Mouse (Mus musculus) megakaryocyte-erythroid progenitor cell, adult 5 weeks (primary cell): ENCODE results near the gene Dhx36. TPM values are rescaled to one million over a fixed set of nuclear protein-coding genes. Genes with fewer than 3 reads are reported as not detected.

Experiments
- polyA plus RNA-seq: library from polyadenylated mRNA; stranded (reverse); fragments of >175 nt; gene quantifications from 2 replicates; pipeline ENCODE4 v1.2.3, GENCODE M21; 2012

The Dhx36 gene
- polyA plus RNA-seq = 4.4 and 5.6 TPM in 2 replicates

GRCm38 (mm10) chr3:62506488-62507205 is at the start of gene Dhx36:
Dhx36 (minus strand) TSS chr3:62507004.

Other genes with a start within 250 kb of the Dhx36 start
- gene Arhgef26, start 168.7 kb downstream of the Dhx36 start, polyA plus RNA-seq = 0.03 and 0.34 TPM in 2 replicates
- not detected in 2 replicates for gene Gpr149, start 98.1 kb upstream of the Dhx36 start, polyA plus RNA-seq